Mouse (Mus musculus) cerebellum, adult 2 months (tissue): ENCODE measurements around the gene 1700001C02Rik. TPM values are rescaled to one million over a fixed set of nuclear protein-coding genes. Genes with fewer than 3 reads are reported as not detected.
A peak's percentile ranks its signal among the peaks of the same experiment; 100 is the strongest.

Experiments
- DNase-seq, 2 experiments: peaks; one replicate each; pipeline ENCODE4 v3.0.0; 2021
- H3K27ac ChIP-seq: fragments of 200-500 bp; 2 replicates; pipeline ENCODE4 v1.5.1; 2012; ENCODE audit warnings: low read length, control low read depth, inconsistent platforms; ENCODE audit not compliant: insufficient read depth
- H3K27me3 ChIP-seq: fragments of 200-500 bp; 2 replicates; pipeline ENCODE4 v1.6.1; 2012; ENCODE audit warnings: inconsistent platforms, mild to moderate bottlenecking, low read length, moderate library complexity; ENCODE audit not compliant: control insufficient read depth, insufficient read depth
- H3K4me1 ChIP-seq: fragments of 200-500 bp; 2 replicates; pipeline ENCODE4 v1.6.1; 2011; ENCODE audit warnings: low read length; ENCODE audit not compliant: control insufficient read depth, insufficient read depth
- H3K4me3 ChIP-seq: fragments of 200-500 bp; replicated peaks from 2 replicates; pipeline ENCODE3; 2011; ENCODE audit warnings: mild to moderate bottlenecking, low read depth, low read length, control low read depth; ENCODE audit not compliant: insufficient read depth
- CTCF ChIP-seq: fragments of 200-500 bp; IDR thresholded peaks from 2 replicates; pipeline ENCODE4 v1.5.1; 2011; ENCODE audit warnings: low read depth, mild to moderate bottlenecking, control low read depth, low read length, moderate library complexity, borderline replicate concordance; ENCODE audit not compliant: insufficient read depth
- POLR2A ChIP-seq: fragments of 200-500 bp; IDR thresholded peaks from 2 replicates; pipeline ENCODE4 v1.6.1; 2011; ENCODE audit warnings: low read length, control low read depth, borderline replicate concordance; ENCODE audit not compliant: insufficient read depth
- WGBS: fragments of 180-500 bp; shearing (Covaris S2); methylation state at CpG from one replicate; pipeline ENCODE4 v1.1.7; 2018; 5-methylcytosine and 5-hydroxymethylcytosine counted together
- polyA plus RNA-seq: library from polyadenylated mRNA; depleted of rRNA; stranded (reverse); fragments of >200 nt; gene quantifications from 2 replicates; pipeline ENCODE4 v1.2.3, GENCODE M21; 2012

1700001C02Rik gene
- polyA plus RNA-seq, 1 experiment, result 0.52 TPM

DNA sequence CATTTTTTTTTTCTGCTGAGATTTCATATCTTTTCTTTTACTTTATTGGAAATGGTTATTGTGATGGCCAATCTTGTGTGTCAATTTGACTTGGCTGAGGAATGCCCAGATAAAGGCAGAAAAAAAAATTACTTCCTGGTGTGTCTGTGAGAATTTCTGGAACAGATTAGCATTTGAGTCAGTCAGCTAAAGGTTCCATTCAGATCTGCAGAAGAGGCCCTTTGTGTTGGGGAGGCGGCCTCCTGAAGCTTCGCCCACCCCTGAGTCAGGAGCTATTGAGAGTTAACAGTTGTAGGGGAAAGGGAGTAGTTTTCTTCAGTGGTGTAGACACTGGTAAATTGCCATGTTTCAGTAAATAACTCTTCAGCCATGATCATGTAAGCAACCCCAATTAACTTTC, 29.4 kb downstream of the 1700001C02Rik start:
- H3K4me1 ChIP-seq, result no peaks in the 10 kb centered on the region
- TF ChIP-seq CTCF, result no peak
- DNase-seq, result no peak
- no peaks in the 10 kb centered on the region for H3K27me3 ChIP-seq
- no peak overlapping the region for H3K27ac ChIP-seq
- H3K4me3 ChIP-seq, result no peak overlapping the region
- WGBS, result 75% methylated on average over 2 of the region's 2 CpGs

DNA sequence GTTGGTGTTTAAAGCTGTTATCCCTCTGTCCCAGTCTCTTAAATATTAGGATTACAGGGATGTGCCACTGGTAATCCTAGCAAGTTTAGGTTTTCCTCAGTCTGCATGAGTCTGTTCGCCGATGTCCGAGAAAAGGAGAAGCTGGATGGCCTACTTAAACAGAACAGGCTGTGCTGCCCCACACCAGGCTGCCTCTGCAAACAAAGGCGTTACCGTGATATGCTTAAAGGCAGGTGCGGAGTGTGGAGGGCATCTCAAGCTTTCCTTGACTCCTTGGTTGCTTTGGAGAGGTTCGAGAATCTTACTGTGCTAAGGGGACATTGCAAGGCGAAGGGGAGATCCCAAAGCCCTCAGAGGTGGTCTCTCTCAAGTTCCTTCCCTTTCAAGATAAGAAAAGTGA, 31.0 kb downstream of the 1700001C02Rik start:
- WGBS, result 89% methylated on average over 8 of the region's 8 CpGs
- no peak for DNase-seq
- TF ChIP-seq POLR2A, result no peak
- TF ChIP-seq CTCF, result no peak
- Histone ChIP-seq H3K4me3 (no peak overlapping the region), H3K4me1 (no peaks in the 10 kb centered on the region), H3K27me3 (no peaks in the 10 kb centered on the region), H3K27ac (no peak overlapping the region)

DNA sequence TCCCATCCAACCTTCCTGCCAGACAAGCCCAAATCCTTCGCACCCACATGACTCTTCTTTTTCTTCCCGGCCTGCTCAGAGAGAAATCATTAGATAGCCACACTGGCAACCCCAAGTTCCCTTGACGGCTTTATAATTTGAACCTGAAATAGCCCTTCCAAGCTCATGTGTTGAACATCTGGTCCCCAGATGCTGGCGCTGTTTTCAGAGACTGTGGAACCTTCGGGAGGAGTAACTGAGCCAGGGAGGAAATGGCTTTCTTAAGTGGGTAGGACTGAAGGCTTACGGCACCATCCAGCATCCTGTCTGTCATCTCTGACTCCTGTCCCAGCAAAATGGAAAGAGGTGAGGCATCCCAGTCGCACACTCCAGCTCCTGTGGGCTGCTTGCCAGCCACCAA, 31.5 kb downstream of the 1700001C02Rik start:
- 66% methylated on average over 7 of the region's 7 CpGs for WGBS
- DNase-seq, result no peak
- Histone ChIP-seq H3K27me3 (no peaks in the 10 kb centered on the region), H3K4me3 (no peak overlapping the region), H3K27ac (no peak overlapping the region), H3K4me1 (no peaks in the 10 kb centered on the region)
- no peak for TF ChIP-seq CTCF
- TF ChIP-seq POLR2A, result no peak

DNA sequence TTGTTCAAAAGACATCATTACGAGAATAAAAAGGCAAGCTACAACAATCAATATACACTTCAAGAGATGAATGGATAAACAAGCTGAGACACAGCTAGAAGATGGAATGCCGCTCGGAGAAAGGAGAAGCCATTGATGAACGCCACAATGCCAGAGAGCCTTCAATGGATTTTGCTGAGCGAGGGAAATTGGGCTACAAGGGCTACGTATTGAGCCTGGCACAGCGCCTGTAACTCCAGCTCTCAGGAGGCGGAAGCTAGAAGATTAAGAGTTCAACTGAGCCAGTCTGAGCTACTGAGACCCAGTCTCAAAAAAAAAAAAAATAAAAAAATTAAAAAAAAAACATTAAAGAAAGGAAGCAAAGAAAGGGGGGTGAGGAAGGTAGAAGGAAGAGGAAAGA, 47.3 kb downstream of the 1700001C02Rik start:
- Histone ChIP-seq H3K27me3 (no peaks in the 10 kb centered on the region), H3K4me1 (no peaks in the 10 kb centered on the region), H3K4me3 (no peak overlapping the region), H3K27ac (no peak overlapping the region)
- TF ChIP-seq POLR2A, result no peak
- TF ChIP-seq CTCF, result no peak
- 56% methylated on average over 8 of the region's 8 CpGs for WGBS
- DNase-seq, result no peak

DNA sequence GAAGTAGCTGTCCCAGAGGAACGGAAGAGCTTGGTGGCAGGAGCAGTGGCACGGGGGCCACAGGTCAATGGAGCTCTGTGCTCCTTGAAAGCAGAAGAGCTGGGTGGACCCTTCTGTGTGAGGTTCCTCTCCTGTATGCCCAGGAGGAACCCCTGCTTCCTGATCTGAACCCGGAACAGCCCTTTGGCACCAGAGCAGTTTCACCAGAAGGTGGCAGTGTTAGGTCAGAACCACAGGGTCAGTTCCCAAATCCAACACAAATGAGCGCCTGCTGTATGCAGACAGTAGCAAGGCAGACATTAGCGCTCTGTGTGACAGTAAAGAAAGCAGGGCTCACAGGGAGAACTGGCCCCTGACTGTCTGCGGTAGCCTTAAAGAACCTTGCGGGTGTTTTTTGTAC, 50.5 kb downstream of the 1700001C02Rik start:
- H3K27ac ChIP-seq, result no peak overlapping the region
- TF ChIP-seq CTCF (peak; percentile 96), POLR2A (no peak)
- WGBS, result 54% methylated on average over 7 of the region's 7 CpGs
- H3K27me3 ChIP-seq, result no peaks in the 10 kb centered on the region
- 0 out of 2 replicates have a peak, but pooled peaks cover 2% of the 10 kb centered on the region for H3K4me1 ChIP-seq
- peak; percentile 71 to 79 for DNase-seq
- H3K4me3 ChIP-seq, result no peak overlapping the region

DNA sequence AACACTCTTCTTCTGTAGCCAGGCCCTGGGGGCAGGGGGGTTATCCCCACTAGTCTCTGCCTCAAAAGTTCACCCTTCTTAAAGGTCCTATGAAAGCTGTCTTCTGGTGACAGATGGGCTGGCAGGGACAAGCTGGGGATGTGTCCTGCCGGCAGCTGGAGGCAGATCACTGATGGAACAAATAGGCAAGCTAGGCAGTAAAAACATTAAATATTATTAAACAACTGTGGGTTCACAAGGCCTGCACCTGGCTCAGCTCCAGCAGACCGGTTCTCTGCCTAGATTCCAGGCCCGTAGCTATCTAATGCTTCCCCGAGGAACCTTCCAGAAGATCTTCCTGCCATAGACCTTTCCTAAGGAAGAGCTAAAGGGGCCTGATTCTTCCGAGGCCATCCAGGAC, 52.3 kb downstream of the 1700001C02Rik start:
- no peak for DNase-seq
- TF ChIP-seq CTCF, result no peak
- TF ChIP-seq POLR2A, result no peak
- H3K4me3 ChIP-seq, result no peak overlapping the region
- no peak overlapping the region for H3K27ac ChIP-seq
- peaks cover 7% of the 10 kb centered on the region for H3K4me1 ChIP-seq
- no peaks in the 10 kb centered on the region for H3K27me3 ChIP-seq
- WGBS, result 78% methylated on average over 5 of the region's 5 CpGs

DNA sequence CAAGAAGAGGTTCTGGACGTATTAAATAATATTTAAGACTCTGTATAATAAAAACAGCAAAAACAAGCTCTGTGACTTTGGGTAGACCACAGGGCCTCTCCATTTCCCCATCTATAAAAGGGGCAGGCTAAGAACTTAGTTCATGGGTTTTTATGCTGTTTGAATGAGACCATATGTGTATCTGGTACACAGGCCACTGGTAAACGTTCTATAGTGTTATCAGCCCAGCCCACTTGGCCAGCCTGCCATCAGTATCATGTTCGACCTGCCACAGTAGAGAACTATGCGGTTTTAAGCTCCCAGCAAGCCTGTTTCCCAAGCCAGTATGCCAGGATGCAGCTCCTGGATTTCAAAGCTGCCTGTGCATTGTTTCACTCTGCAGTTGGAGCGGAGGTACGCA, 52.7 kb downstream of the 1700001C02Rik start:
- 90% methylated on average over 6 of the region's 6 CpGs for WGBS
- TF ChIP-seq POLR2A (no peak), CTCF (no peak)
- DNase-seq, result no peak

DNA sequence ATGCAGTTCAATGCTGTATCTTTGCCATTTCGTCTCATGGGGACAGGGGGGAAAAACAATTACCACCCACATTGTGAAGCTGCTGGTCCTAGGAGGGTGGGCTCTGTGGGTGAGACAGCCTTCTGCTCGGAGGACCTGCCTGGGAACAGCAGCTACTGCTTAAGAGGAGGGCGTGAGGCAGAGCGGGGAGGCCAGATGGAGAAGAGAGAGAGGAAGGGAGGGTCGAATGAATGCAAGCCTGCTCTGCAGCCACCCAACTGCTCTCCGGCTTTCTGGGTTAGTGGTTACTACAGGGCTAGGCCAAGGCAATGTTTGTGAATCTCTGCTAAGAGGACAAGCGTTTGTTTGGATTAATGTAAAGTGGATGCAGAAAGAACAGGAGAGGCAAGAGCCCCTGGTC, 53.6 kb downstream of the 1700001C02Rik start:
- H3K4me3 ChIP-seq, result no peak overlapping the region
- WGBS, result 53% methylated on average over 7 of the region's 7 CpGs
- no peaks in the 10 kb centered on the region for H3K27me3 ChIP-seq
- TF ChIP-seq POLR2A, result no peak
- TF ChIP-seq CTCF, result no peak
- no peak for DNase-seq
- peaks cover 7% of the 10 kb centered on the region for H3K4me1 ChIP-seq
- H3K27ac ChIP-seq, result no peak overlapping the region

More for the DNA sequence above, 52.7 kb downstream of the 1700001C02Rik start:
- Histone ChIP-seq H3K27me3 (no peaks in the 10 kb centered on the region), H3K4me1 (peaks cover 7% of the 10 kb centered on the region), H3K27ac (no peak overlapping the region), H3K4me3 (no peak overlapping the region)

DNA sequence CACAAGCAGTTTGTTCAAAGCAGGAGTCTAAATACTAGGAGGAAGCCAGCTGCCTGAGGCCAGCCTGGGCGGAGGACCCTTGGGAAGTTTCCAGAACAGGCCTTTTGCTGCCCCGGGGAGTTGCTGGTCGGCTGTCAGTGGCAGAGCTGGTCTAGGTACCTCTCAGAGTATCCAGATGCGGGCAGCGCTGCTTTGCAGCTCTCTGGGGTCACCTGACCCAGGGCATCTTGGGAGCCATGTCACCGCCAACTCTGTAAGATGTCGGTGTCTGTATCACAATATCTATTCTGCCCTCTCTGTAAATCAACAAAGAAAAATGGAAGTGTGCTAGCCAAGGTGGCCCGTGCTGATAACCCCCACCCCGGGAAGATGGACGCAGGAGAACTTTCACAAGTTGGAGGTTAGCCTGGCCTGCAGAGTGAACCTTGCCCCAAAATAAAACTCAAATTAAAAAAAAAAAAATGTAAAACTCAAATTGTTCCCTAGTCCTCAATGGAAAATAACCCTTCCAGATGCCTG, 54.4 kb downstream of the 1700001C02Rik start:
- Histone ChIP-seq H3K27me3 (no peaks in the 10 kb centered on the region), H3K4me1 (peaks cover 7% of the 10 kb centered on the region), H3K27ac (no peak overlapping the region), H3K4me3 (no peak overlapping the region)
- no peak for TF ChIP-seq POLR2A
- WGBS, result 82% methylated on average over 10 of the region's 10 CpGs
- DNase-seq, result no peak
